Mouse (Mus musculus) neural tube, embryonic 14.5 days (tissue): ENCODE measurements around the gene Atp12a. TPM values are rescaled to one million over a fixed set of nuclear protein-coding genes. Genes with fewer than 3 reads are reported as not detected.

Experiments
- ATAC-seq: fragments of 200-750 bp; cut with Nextera tagmentation; 2 replicates; pipeline ENCODE4 v1.8.0; 2017; ENCODE audit warnings: low read depth, mild to moderate bottlenecking, moderate TSS enrichment, moderate library complexity
- H3K27ac ChIP-seq: fragments of 300-500 bp; sonication (generic); 2 replicates; pipeline ENCODE4 v1.5.1; 2014; ENCODE audit warnings: low read depth, mild to moderate bottlenecking, control low read depth, low read length, moderate library complexity, mixed read lengths
- H3K27me3 ChIP-seq: fragments of 300-500 bp; sonication (generic); 2 replicates; pipeline ENCODE4 v1.6.1; 2014; ENCODE audit warnings: low read length; ENCODE audit not compliant: control insufficient read depth, insufficient read depth
- H3K36me3 ChIP-seq: fragments of 300-500 bp; sonication (generic); 2 replicates; pipeline ENCODE4 v1.6.1; 2014; ENCODE audit warnings: low read length, mixed read lengths; ENCODE audit not compliant: control insufficient read depth, insufficient read depth
- H3K4me1 ChIP-seq: fragments of 300-500 bp; sonication (generic); 2 replicates; pipeline ENCODE4 v1.6.1; 2014; ENCODE audit warnings: low read length; ENCODE audit not compliant: control insufficient read depth, insufficient read depth
- H3K4me2 ChIP-seq: fragments of 300-500 bp; sonication (generic); 2 replicates; pipeline ENCODE4 v1.6.1; 2014; ENCODE audit warnings: mild to moderate bottlenecking, low read depth, low read length, control low read depth
- H3K4me3 ChIP-seq: fragments of 300-500 bp; sonication (generic); 2 replicates; pipeline ENCODE4 v1.5.1; 2014; ENCODE audit warnings: low read depth, low read length, control low read depth, mixed read lengths
- H3K9ac ChIP-seq: fragments of 300-500 bp; sonication (generic); replicated peaks from 2 replicates; pipeline ENCODE4 v1.6.1; 2014; ENCODE audit warnings: low read depth, mild to moderate bottlenecking, control low read depth, low read length, mixed read lengths
- H3K9me3 ChIP-seq: fragments of 300-500 bp; sonication (generic); 2 replicates; pipeline ENCODE4 v1.6.1; 2016; ENCODE audit warnings: low read length; ENCODE audit not compliant: control insufficient read depth
- WGBS: fragments of 180-500 bp; shearing (Covaris S2); extraction: QIAGEN DNeasy Blood & Tissue Kit; methylation state at CpG from one replicate; pipeline ENCODE4 v1.1.7; 2014; 5-methylcytosine and 5-hydroxymethylcytosine counted together
- polyA plus RNA-seq: library from polyadenylated mRNA; unstranded; fragments of >200 nt; fragmentation: Nextera tagmentation; extraction: Ambion mirVana; gene quantifications from 2 replicates; pipeline ENCODE4 v1.2.1, GENCODE M21; 2014

Atp12a gene
- polyA plus RNA-seq, 1 experiment from 2014 or later = 0.13 TPM

- H3K9me3 ChIP-seq = no peaks in the 10 kb centered on the region
- H3K4me3 ChIP-seq = no peak overlapping the region
- no peak overlapping the region for H3K4me2 ChIP-seq
- H3K4me1 ChIP-seq = no peaks in the 10 kb centered on the region
- H3K27me3 ChIP-seq = no peaks in the 10 kb centered on the region
- H3K27ac ChIP-seq = no peak overlapping the region
- ATAC-seq = no peak
- H3K36me3 ChIP-seq = no peaks in the 10 kb centered on the region
- 82% methylated on average over 2 of the region's 2 CpGs for WGBS
- no peak overlapping the region for H3K9ac ChIP-seq
Measured at GRCm38 (mm10) chr14:56337696-56338095, 27.2 kb upstream of the Atp12a start.

- Histone ChIP-seq H3K4me1 (no peaks in the 10 kb centered on the region), H3K9me3 (no peaks in the 10 kb centered on the region), H3K4me2 (no peak overlapping the region), H3K4me3 (no peak overlapping the region), H3K9ac (no peak overlapping the region), H3K27ac (no peak overlapping the region), H3K36me3 (no peaks in the 10 kb centered on the region), H3K27me3 (no peaks in the 10 kb centered on the region)
- WGBS = 75% methylated on average over 7 of the region's 7 CpGs
- ATAC-seq = no peak
Measured at GRCm38 (mm10) chr14:56338882-56339442, 25.9 kb upstream of the Atp12a start.

- H3K9ac ChIP-seq = no peak overlapping the region
- H3K9me3 ChIP-seq = no peaks in the 10 kb centered on the region
- 58% methylated on average over 3 of the region's 3 CpGs for WGBS
- H3K4me1 ChIP-seq = no peaks in the 10 kb centered on the region
- no peak overlapping the region for H3K27ac ChIP-seq
- H3K4me2 ChIP-seq = no peak overlapping the region
- H3K4me3 ChIP-seq = no peak overlapping the region
- no peaks in the 10 kb centered on the region for H3K27me3 ChIP-seq
- no peaks in the 10 kb centered on the region for H3K36me3 ChIP-seq
- ATAC-seq = no peak
Measured at GRCm38 (mm10) chr14:56348704-56349103, 16.2 kb upstream of the Atp12a start.

- H3K4me1 ChIP-seq = no peaks in the 10 kb centered on the region
- WGBS = 86% methylated on average over 2 of the region's 2 CpGs
- no peak overlapping the region for H3K27ac ChIP-seq
- no peak overlapping the region for H3K4me3 ChIP-seq
- no peak overlapping the region for H3K9ac ChIP-seq
- ATAC-seq = no peak
- no peaks in the 10 kb centered on the region for H3K36me3 ChIP-seq
- H3K27me3 ChIP-seq = no peaks in the 10 kb centered on the region
- no peaks in the 10 kb centered on the region for H3K9me3 ChIP-seq
- no peak overlapping the region for H3K4me2 ChIP-seq
Measured at GRCm38 (mm10) chr14:56349541-56349940, 15.3 kb upstream of the Atp12a start.

GRCm38 (mm10) chr14:56351959-56352660 lies 12.8 kb upstream of the Atp12a start:
- Histone ChIP-seq H3K4me3 (no peak overlapping the region), H3K27me3 (no peaks in the 10 kb centered on the region), H3K9me3 (no peaks in the 10 kb centered on the region), H3K4me1 (no peaks in the 10 kb centered on the region), H3K9ac (no peak overlapping the region), H3K36me3 (no peaks in the 10 kb centered on the region), H3K4me2 (no peak overlapping the region), H3K27ac (no peak overlapping the region)
- no peak for ATAC-seq
- 40% methylated on average over 17 of the region's 17 CpGs for WGBS

GRCm38 (mm10) chr14:56354803-56355202 lies 10.1 kb upstream of the Atp12a start:
- H3K9ac ChIP-seq = no peak overlapping the region
- WGBS = 61% methylated on average over 3 of the region's 3 CpGs
- no peak overlapping the region for H3K27ac ChIP-seq
- H3K4me1 ChIP-seq = no peaks in the 10 kb centered on the region
- no peak for ATAC-seq
- H3K4me2 ChIP-seq = no peak overlapping the region
- H3K4me3 ChIP-seq = no peak overlapping the region
- H3K9me3 ChIP-seq = no peaks in the 10 kb centered on the region
- H3K36me3 ChIP-seq = no peaks in the 10 kb centered on the region
- H3K27me3 ChIP-seq = no peaks in the 10 kb centered on the region

- Histone ChIP-seq H3K4me3 (no peak overlapping the region), H3K27ac (no peak overlapping the region), H3K4me2 (no peak overlapping the region), H3K9ac (no peak overlapping the region), H3K36me3 (no peaks in the 10 kb centered on the region), H3K4me1 (no peaks in the 10 kb centered on the region), H3K27me3 (no peaks in the 10 kb centered on the region), H3K9me3 (no peaks in the 10 kb centered on the region)
- ATAC-seq = no peak
- 87% methylated on average over 8 of the region's 8 CpGs for WGBS
Measured at GRCm38 (mm10) chr14:56355396-56355795, 9.5 kb upstream of the Atp12a start.

GRCm38 (mm10) chr14:56356196-56356595 lies 8.7 kb upstream of the Atp12a start:
- Histone ChIP-seq H3K4me1 (no peaks in the 10 kb centered on the region), H3K4me3 (no peak overlapping the region), H3K9me3 (no peaks in the 10 kb centered on the region), H3K4me2 (no peak overlapping the region), H3K27me3 (no peaks in the 10 kb centered on the region), H3K27ac (no peak overlapping the region), H3K36me3 (no peaks in the 10 kb centered on the region), H3K9ac (no peak overlapping the region)
- 91% methylated on average over 6 of the region's 6 CpGs for WGBS
- ATAC-seq = no peak

- Histone ChIP-seq H3K9me3 (no peaks in the 10 kb centered on the region), H3K4me3 (no peak overlapping the region), H3K4me2 (no peak overlapping the region), H3K36me3 (no peaks in the 10 kb centered on the region), H3K4me1 (no peaks in the 10 kb centered on the region), H3K27me3 (peaks cover 1% of the 10 kb centered on the region), H3K27ac (no peak overlapping the region), H3K9ac (no peak overlapping the region)
- 73% methylated on average over 7 of the region's 7 CpGs for WGBS
- ATAC-seq = no peak
Measured at GRCm38 (mm10) chr14:56358422-56358821, 6.4 kb upstream of the Atp12a start.
